Mouse (Mus musculus) CH12.LX (cell line): ENCODE results near the gene Eml2. TPM values are rescaled to one million over a fixed set of nuclear protein-coding genes. Genes with fewer than 3 reads are reported as not detected.
A peak's percentile ranks its signal among the peaks of the same experiment; 100 is the strongest.

Experiments used
- DNase-seq: peaks from one replicate; pipeline ENCODE4 v3.0.0-alpha.2; 2013; ENCODE audit errors: extremely low read depth
- H3K27ac ChIP-seq: 2 replicates; pipeline ENCODE4 v1.5.1; 2012; ENCODE audit warnings: low read depth, mild to moderate bottlenecking, control low read depth, moderate library complexity; ENCODE audit not compliant: insufficient read depth
- H3K27me3 ChIP-seq: replicated peaks from 2 replicates; pipeline ENCODE3; 2012; ENCODE audit warnings: inconsistent platforms
- H3K36me3 ChIP-seq, 2 experiments: replicated peaks in 1 of 2; 2 replicates each; pipeline versions ENCODE3 to v1.6.1; 2012; ENCODE audit warnings: inconsistent platforms in 1 of 2, low read length in 1 of 2, mild to moderate bottlenecking in 1 of 2, mixed read lengths in 1 of 2, moderate library complexity in 1 of 2; ENCODE audit not compliant: control insufficient read depth in 1 of 2, insufficient read depth in 1 of 2
- H3K4me1 ChIP-seq, 2 experiments: 2 replicates each; pipeline ENCODE4 v1.6.1; 2012; ENCODE audit warnings: inconsistent platforms in 1 of 2, moderate library complexity in 1 of 2; ENCODE audit not compliant: insufficient read depth in 2 of 2, control insufficient read depth in 1 of 2
- H3K4me2 ChIP-seq: 2 replicates; pipeline ENCODE4 v1.6.1; 2012; ENCODE audit warnings: low read depth, mild to moderate bottlenecking, control low read depth; ENCODE audit not compliant: poor library complexity, insufficient read depth, severe bottlenecking
- H3K4me3 ChIP-seq, 3 experiments: fragments of 150-350 bp in 1 of 3; sonication (generic) in 1 of 3; replicated peaks in 1 of 3; 2 replicates each; pipeline versions ENCODE3 to v1.5.1; 2011 to 2012; ENCODE audit warnings: low read depth in 2 of 3, low read length in 2 of 3, mild to moderate bottlenecking in 2 of 3, moderate library complexity in 2 of 3, control low read depth in 1 of 3, improper control_type of control experiment in 1 of 3, inconsistent platforms in 1 of 3, mixed read lengths in 1 of 3; ENCODE audit not compliant: poor library complexity in 1 of 3
- H3K79me2 ChIP-seq: replicated peaks from 2 replicates; pipeline ENCODE4 v1.6.1; 2012; ENCODE audit warnings: mild to moderate bottlenecking, moderate library complexity; ENCODE audit not compliant: control insufficient read depth, poor library complexity, insufficient read depth, severe bottlenecking; ENCODE audit errors: extremely low read depth
- H3K9ac ChIP-seq: 2 replicates; pipeline ENCODE4 v1.6.1; 2012; ENCODE audit warnings: low read depth, mild to moderate bottlenecking, control low read depth, moderate library complexity; ENCODE audit not compliant: insufficient read depth
- H3K9me3 ChIP-seq: replicated peaks from 2 replicates; pipeline ENCODE3; 2012; ENCODE audit warnings: low read length, inconsistent platforms, mixed read lengths
- BHLHE40 ChIP-seq: IDR thresholded peaks from 2 replicates; pipeline ENCODE4 v1.6.1; 2011; ENCODE audit warnings: mild to moderate bottlenecking, low read depth, low read length, improper control_type of control experiment
- CHD1 ChIP-seq: IDR thresholded peaks from 2 replicates; pipeline ENCODE4 v1.6.1; 2012; ENCODE audit warnings: low read depth, low read length, improper control_type of control experiment, inconsistent platforms
- CTCF ChIP-seq, 2 experiments: IDR thresholded peaks in 1 of 2; conservative IDR thresholded peaks in 1 of 2; 2 replicates each; pipeline ENCODE4 v1.5.1; 2011 to 2012; ENCODE audit warnings: low read depth in 2 of 2, low read length in 2 of 2, improper control_type of control experiment in 1 of 2, inconsistent platforms in 1 of 2, mild to moderate bottlenecking in 1 of 2, moderate library complexity in 1 of 2
- E2F4 ChIP-seq: IDR thresholded peaks from 2 replicates; pipeline ENCODE4 v1.6.1; 2011; ENCODE audit warnings: low read depth, low read length, improper control_type of control experiment; ENCODE audit not compliant: insufficient replicate concordance
- EP300 ChIP-seq: IDR thresholded peaks from 2 replicates; pipeline ENCODE4 v1.6.1; 2011; ENCODE audit warnings: low read length, improper control_type of control experiment
- ETS1 ChIP-seq: conservative IDR thresholded peaks from 2 replicates; pipeline ENCODE4 v1.6.1; 2012; ENCODE audit warnings: low read depth, mild to moderate bottlenecking, inconsistent platforms, low read length, improper control_type of control experiment, moderate library complexity
- JUND ChIP-seq: conservative IDR thresholded peaks from 2 replicates; pipeline ENCODE4 v1.6.1; 2011; ENCODE audit warnings: low read depth, low read length, improper control_type of control experiment
- KAT2A ChIP-seq: IDR thresholded peaks from 2 replicates; pipeline ENCODE4 v1.6.1; 2012; ENCODE audit warnings: low read length, improper control_type of control experiment, inconsistent platforms; ENCODE audit not compliant: insufficient replicate concordance
- MAX ChIP-seq: IDR thresholded peaks from 2 replicates; pipeline ENCODE4 v1.6.1; 2011; ENCODE audit warnings: low read length, improper control_type of control experiment
- MYC ChIP-seq: IDR thresholded peaks from 2 replicates; pipeline ENCODE4 v1.6.1; 2011; ENCODE audit warnings: low read depth, mild to moderate bottlenecking, improper control_type of control experiment, low read length
- NRF1 ChIP-seq: IDR thresholded peaks from 2 replicates; pipeline ENCODE4 v1.6.1; 2014; ENCODE audit warnings: low read depth, mild to moderate bottlenecking, inconsistent platforms, low read length, improper control_type of control experiment, moderate library complexity
- POLR2A ChIP-seq: IDR thresholded peaks from 2 replicates; pipeline ENCODE4 v1.6.1; 2011; ENCODE audit warnings: low read depth, mild to moderate bottlenecking, improper control_type of control experiment, low read length
- RAD21 ChIP-seq: IDR thresholded peaks from 2 replicates; pipeline ENCODE4 v1.6.1; 2011; ENCODE audit warnings: low read depth, mild to moderate bottlenecking, low read length, improper control_type of control experiment, moderate library complexity
- SIN3A ChIP-seq: IDR thresholded peaks from 2 replicates; pipeline ENCODE4 v1.6.1; 2012; ENCODE audit warnings: low read length, improper control_type of control experiment, inconsistent platforms
- TBP ChIP-seq: conservative IDR thresholded peaks from 2 replicates; pipeline ENCODE4 v1.6.1; 2011; ENCODE audit warnings: low read depth, low read length, improper control_type of control experiment
- USF2 ChIP-seq: conservative IDR thresholded peaks from 2 replicates; pipeline ENCODE4 v1.6.1; 2011; ENCODE audit warnings: low read depth, low read length, improper control_type of control experiment
- ZKSCAN1 ChIP-seq: IDR thresholded peaks from 2 replicates; pipeline ENCODE4 v1.6.1; 2012; ENCODE audit warnings: low read depth, inconsistent platforms, low read length, improper control_type of control experiment, borderline replicate concordance
- ZNF384 ChIP-seq: IDR thresholded peaks from 2 replicates; pipeline ENCODE4 v1.6.1; 2012; ENCODE audit warnings: low read depth, low read length, improper control_type of control experiment, inconsistent platforms
- dilution Hi-C: fragments of 300-500 bp; cut with MboI; formaldehyde crosslinking; loops from 2 replicates; pipeline ENCODE4 v1.14.3; 2020; ENCODE audit warnings: low sequenced_read_pairs; ENCODE audit not compliant: extremely low pct_unique_long_range_greater_than_20kb, extremely low pct_ligation_motif_present
- in situ Hi-C: fragments of 300-500 bp; cut with MboI; formaldehyde crosslinking; loops from 3 replicates; pipeline ENCODE4 v1.14.3; 2019; ENCODE audit warnings: low sequenced_read_pairs, low pct_ligation_motif_present, low pct_unique_long_range_greater_than_20kb, mixed read lengths
- polyA plus RNA-seq: library from polyadenylated mRNA; unstranded; fragments of >175 nt; gene quantifications from 2 replicates; pipeline ENCODE4 v1.2.1, GENCODE M21; 2012; ENCODE audit warnings: low read depth; ENCODE audit not compliant: insufficient read length
- total RNA-seq, 2 experiments: library from RNA; depleted of rRNA; stranded (reverse); fragments of 300-350 nt in 1 of 2; fragments of >200 nt in 1 of 2; gene quantifications; 2 replicates each; pipeline ENCODE4 v1.2.3; 2012 to 2014

Eml2 gene
- total and polyA plus RNA-seq, 3 experiments, result 12.3 to 52.4 (median 29.1) TPM

DNA sequence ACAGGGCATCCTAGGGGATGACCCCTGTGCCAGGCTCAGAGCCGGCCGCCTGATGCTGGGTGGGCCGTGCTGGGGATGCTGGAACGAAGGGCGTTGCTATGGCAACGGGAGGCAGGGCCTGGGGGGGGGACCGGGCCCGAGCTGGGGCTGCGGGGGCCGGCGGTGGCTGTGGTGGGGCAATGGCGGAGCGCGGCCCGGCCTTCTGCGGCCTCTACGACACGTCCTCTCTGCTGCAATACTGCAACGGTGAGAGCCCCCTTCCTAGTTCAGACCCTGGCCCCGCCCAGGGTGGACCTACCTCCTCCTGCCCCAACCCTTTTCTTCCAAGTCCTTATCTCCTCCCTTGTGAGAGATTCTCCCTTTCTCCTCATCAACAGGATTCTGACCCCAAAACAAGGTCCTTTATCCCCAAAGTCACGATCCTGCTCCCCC lies 311 bp downstream of the Eml2 start:
- H3K36me3 ChIP-seq, result no peaks in the 10 kb centered on the region
- no peak overlapping the region for H3K27ac ChIP-seq
- H3K4me3 ChIP-seq, result no peak overlapping the region
- dilution Hi-C loops, result no loop called here
- no peak for TF ChIP-seq MYC
- no peak overlapping the region for H3K9ac ChIP-seq
- peaks cover 39% of the 10 kb centered on the region for H3K27me3 ChIP-seq
- H3K4me1 ChIP-seq, result peaks cover 9 to 41% of the 10 kb centered on the region in 2 experiments
- no peaks in the 10 kb centered on the region for H3K9me3 ChIP-seq
- H3K79me2 ChIP-seq, result no peaks in the 10 kb centered on the region
- no peak overlapping the region for H3K4me2 ChIP-seq
- no peak for DNase-seq
- in situ Hi-C loops, result no loop called here

DNA sequence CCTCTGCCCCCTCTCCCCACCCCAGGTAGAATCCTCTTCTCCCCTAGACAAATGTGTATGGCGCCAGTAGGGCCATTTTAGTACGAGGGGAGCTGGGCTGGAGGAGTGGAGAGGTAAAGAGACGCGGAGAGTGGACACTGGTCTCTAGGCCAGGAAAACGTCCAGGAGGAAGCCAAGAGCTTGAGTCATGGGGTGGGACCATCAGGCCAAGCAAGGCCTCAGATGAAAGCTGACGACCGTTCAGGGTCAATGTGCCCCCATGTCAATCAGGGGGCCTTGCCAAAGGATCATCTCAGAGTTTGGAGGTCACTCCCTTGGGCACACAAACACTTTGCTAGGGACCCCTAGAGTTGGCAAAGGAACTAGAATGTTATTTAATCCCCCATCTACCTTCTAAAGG lies 995 bp downstream of the Eml2 start:
- Histone ChIP-seq H3K79me2 (no peaks in the 10 kb centered on the region), H3K4me2 (no peak overlapping the region), H3K9ac (no peak overlapping the region), H3K4me3 (no peak overlapping the region), H3K4me1 (peaks cover 10 to 41% of the 10 kb centered on the region in 2 experiments), H3K27ac (no peak overlapping the region), H3K27me3 (peaks cover 34% of the 10 kb centered on the region), H3K36me3 (peaks cover 0 to 2% of the 10 kb centered on the region in 2 experiments), H3K9me3 (no peaks in the 10 kb centered on the region)
- in situ Hi-C loops (no loop called here), dilution Hi-C loops (no loop called here)
- TF ChIP-seq JUND (no peak), TBP (no peak), MAX (no peak)
- DNase-seq, result no peak

DNA sequence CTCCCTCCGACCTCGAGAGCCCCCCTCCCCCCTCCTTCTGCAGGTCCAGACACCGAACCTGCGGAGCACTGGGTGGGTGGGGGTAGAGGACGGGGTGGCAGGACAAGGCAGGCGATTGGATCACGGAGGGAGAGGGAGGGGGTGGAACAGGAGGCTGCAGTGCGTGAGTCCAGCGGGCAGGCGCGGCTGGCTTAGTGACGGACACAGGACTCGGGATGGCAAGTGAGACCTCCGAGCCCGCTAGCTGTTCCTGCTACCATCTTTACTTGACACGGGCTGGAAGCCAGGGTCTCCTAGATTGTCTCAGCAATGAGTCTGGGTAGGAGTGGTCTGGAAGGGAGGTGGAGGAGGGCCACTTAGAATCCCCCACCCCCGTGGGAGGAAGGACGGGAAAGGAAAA lies 1.8 kb downstream of the Eml2 start:
- Histone ChIP-seq H3K4me3 (no peak overlapping the region), H3K4me2 (peak overlapping the region; percentile 76; the same call in 1 of the 2 replicates), H3K9ac (no peak overlapping the region), H3K36me3 (peaks cover 0 to 9% of the 10 kb centered on the region in 2 experiments), H3K27me3 (peaks cover 26% of the 10 kb centered on the region), H3K4me1 (peaks cover 13 to 43% of the 10 kb centered on the region in 2 experiments), H3K27ac (peak overlapping the region; percentile 81; the same call in 1 of the 2 replicates), H3K9me3 (no peaks in the 10 kb centered on the region), H3K79me2 (no peaks in the 10 kb centered on the region)
- in situ Hi-C loops, result no loop called here
- DNase-seq, result no peak
- dilution Hi-C loops, result no loop called here
- TF ChIP-seq CHD1, result no peak
- no peak for TF ChIP-seq E2F4
- TF ChIP-seq ZKSCAN1, result no peak
- no peak for TF ChIP-seq MYC
- no peak for TF ChIP-seq KAT2A
- TF ChIP-seq BHLHE40, result no peak
- TF ChIP-seq NRF1, result no peak
- TF ChIP-seq POLR2A, result no peak
- TF ChIP-seq EP300, result no peak
- no peak for TF ChIP-seq RAD21
- TF ChIP-seq JUND, result no peak
- TF ChIP-seq CTCF (conservative IDR thresholded peaks at IDR 0.05 in 1 of 2, IDR thresholded peaks at IDR 0.05 in 1 of 2; ENCODE audit: low read depth in 2 of 2, low read length in 2 of 2), result no peak
- TF ChIP-seq SIN3A, result no peak
- no peak for TF ChIP-seq ZNF384
- TF ChIP-seq USF2, result no peak
- no peak for TF ChIP-seq ETS1
